Mouse (Mus musculus) heart, adult 18-20 months (tissue): ENCODE measurements around the gene Kmt2b. TPM values are rescaled to one million over a fixed set of nuclear protein-coding genes. Genes with fewer than 3 reads are reported as not detected.

ENCODE experiments used
- DNase-seq, 2 experiments: peaks; one replicate each; pipeline ENCODE4 v3.0.0; 2021 to 2022; ENCODE audit warnings: mixed read lengths in 1 of 2
- total RNA-seq, 2 experiments: library from RNA; stranded (reverse); gene quantifications; 2 replicates each; pipeline ENCODE4 v1.2.3; 2021

The Kmt2b gene
- total RNA-seq, 2 experiments from 2014 or later = 13.6 to 18.3 TPM

GRCm38 (mm10) chr7:30600651-30601050 is 12.1 kb upstream of the Kmt2b start:
- no peak for DNase-seq

DNA sequence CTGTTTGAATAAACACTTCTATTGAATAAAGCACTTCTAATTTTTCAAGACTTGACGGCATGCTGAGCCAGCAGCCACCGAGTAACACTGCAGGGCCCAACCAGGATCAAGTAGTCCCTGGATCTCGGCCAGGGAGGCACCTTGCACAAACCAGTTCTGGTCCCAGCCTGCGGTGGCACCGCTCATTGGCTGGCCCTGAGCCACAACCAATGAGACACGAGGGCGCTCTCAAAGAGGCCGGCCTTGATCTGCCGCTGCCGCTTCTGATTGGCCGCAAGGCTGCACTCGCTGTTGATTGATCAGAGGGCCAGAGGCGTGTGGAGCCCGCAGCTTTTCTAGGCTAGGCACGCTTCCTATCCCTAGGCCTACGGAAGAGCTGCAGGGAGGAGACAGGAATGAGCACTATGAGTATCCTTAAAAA is 11.4 kb upstream of the Kmt2b start:
- peak; percentile 82 to 89 for DNase-seq

GRCm38 (mm10) chr7:30598786-30599185 is 10.3 kb upstream of the Kmt2b start, which contains the start of gene Zbtb32:
Gene Zbtb32 (minus strand): TSS chr7:30598909.
- DNase-seq = no peak

DNA sequence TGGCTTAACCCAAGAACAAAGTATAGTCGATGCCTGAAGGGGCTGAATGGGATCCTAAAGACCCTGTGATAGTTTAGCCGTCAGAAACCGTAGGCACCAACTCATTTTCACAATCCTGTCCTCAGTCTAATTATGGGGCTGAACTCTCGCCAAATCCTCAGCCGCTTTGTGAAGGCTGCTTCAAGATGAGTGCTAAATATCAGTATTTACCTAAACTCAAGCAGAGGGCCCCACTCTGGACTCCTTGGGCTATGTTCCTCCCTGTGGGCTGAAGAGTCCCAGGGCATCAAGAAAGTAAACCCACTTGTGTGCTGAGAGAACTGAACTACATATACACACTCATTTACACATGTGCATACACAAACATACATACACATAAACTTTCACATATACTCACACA is 8.3 kb upstream of the Kmt2b start:
- DNase-seq = no peak

DNA sequence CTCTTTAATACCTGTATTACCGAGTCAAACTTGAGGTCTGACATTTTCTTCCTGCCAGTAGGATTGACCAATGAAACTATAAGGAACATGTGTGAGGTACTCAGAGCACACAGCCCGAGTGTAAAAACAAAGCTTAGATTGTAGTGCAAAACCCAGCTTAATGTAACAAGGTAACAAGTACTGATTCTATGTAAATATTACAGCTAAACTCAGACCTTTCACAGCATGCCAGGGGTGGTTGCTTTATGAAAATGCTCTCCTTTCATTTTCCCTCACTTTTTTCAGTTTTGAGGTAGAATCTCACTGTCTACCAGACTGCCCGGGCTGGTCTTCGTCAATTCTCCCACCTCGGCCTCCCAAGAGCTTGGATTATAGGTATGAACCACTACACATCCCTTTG is 7.6 kb upstream of the Kmt2b start:
- no peak for DNase-seq

- DNase-seq = no peak
These were observed 6.0 kb upstream of the Kmt2b start for GRCm38 (mm10) chr7:30594510-30595024.

GRCm38 (mm10) chr7:30593579-30594509 is 5.3 kb upstream of the Kmt2b start:
- no peak for DNase-seq

DNA sequence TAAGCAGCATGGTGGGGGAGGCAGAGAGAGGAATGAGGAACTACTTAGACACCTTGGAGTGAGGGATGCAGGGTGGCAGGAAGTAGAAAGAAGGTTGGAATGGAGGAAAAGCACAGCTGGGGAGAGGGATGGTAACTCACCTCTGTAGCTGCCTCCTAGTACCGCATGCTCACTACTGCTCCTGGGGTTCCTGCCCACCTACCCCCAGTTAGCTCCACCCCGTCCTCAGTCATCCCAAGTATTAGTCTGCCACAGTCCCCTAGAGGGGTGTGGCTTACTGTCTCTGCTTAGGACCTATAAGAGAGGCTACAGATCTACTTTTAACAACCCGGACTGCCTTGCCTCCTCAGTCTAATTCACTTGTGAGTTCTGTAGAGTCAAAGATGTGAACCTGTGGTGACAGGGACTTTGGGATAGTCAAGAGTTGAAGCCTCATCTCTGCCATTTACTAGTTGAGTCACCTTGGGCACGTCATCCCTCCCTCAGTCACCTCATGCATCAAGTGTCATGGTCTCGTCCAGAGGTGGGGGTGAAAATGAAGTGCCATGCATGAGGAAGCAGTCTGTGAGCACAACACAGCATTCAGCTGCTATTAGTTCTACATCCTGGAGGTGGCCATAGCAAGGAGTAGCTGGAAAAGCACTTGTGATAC is 4.4 kb upstream of the Kmt2b start:
- DNase-seq = no peak

GRCm38 (mm10) chr7:30591605-30591951 is 3.1 kb upstream of the Kmt2b start:
- no peak for DNase-seq

DNA sequence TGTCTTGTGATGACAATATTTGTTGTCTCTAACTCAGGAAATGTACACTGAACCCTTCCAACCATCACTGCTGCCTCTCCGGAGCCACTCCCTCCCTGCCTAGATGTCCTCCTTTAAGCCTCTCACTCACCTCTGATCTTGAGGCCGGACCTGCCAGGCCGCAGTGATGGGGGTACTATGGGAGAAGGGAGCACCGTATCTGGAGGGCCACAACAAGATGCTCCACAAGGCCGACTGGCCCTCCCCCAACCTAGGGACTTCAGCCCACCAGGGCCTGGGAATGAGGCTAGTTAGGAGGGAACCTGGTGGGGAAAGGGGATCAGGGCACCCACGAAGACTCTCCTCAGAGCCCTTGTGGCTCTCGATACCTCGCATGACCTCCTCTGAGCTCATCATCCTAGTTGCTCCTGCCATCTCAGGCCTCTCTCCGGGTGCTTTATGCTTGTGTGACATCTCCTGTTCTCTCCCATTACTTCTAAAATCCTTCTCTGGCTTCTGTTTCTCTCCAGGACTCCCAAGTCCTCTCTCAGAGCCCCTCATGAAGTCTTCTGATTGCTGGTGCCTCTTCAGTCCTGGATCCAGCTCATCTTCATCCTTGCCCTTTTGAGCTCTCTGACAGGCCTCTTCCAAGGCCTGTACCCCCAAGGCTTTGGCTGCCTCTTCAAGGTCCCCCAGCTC is 2.5 kb upstream of the Kmt2b start:
- no peak for DNase-seq

- DNase-seq = peak; percentile 85 to 94
These were observed 1.1 kb upstream of the Kmt2b start for GRCm38 (mm10) chr7:30589435-30590301.

DNA sequence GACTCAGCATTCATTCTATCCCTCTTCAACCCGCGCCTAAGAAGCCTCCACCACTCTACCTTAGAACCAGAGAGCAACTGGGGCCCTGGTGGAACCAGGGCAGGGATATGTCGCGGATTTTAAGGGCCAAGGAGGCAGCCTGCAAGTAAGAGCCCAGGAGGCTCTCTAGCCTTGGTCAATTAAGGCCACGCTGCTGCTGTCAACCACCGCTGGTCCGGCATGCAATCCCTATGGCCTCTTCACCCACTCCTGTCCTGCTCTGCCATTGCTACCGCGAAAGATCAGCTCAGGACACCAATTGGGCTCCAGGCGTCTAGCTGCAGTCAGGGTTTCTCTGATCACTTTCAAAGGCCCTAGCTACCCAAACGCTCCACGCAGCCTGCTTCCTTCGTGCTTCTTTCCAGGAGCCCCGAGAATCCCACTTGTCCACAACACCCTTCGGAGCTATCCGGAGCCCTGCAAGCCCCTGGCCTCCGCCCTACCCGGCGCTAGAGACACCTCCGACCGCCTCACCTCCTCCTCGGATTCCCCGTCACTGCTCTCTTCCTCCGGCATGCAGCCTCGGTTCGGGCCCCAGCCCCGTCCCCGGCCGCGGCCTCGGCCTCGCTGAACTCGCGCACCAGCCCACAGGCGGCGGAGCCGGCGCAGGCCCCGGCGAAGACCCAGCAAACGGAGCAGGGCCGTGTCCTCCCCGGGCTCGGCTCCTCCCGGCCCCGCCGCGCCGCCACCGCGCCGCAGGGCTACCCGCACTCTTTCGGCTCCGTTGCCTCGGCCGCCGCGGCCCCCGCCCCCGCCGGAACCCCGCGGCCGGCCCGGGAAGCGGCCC is 471 bp downstream of the Kmt2b start:
- DNase-seq = peak in 1 of 2 experiments; percentile 66

DNA sequence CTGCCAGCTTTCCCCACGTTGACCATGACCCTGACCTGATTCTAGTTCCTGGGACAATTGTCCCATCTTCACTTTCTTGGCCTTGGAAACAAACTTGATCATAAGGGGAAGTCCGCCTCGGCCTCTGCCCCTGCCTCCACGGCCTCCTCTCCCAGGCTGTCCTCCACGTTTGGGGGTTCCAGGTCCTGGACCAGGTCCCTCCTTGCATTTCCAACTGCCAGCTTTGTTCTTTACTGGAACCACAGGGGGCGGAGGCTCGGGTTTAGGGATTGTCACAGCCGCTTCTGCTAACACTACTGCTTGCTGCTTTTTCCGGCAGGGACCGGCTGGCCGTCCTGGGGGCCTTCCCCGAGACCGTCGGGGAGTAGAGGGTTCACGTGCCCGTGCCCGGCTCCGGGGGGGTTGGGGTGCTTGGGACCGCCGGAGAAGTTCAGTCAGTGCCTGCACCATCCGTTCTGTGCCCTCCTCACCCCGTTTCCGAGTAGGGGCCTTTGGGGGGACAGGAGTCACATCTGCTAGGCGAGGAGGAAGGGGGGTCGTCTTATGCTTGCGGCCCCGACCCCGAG is 2.0 kb downstream of the Kmt2b start:
- DNase-seq = no peak

- no peak for DNase-seq
These were observed 3.4 kb downstream of the Kmt2b start for GRCm38 (mm10) chr7:30585170-30585569.

GRCm38 (mm10) chr7:30584339-30584738 is 4.2 kb downstream of the Kmt2b start:
- no peak for DNase-seq

- no peak for DNase-seq
These were observed 7.0 kb downstream of the Kmt2b start for GRCm38 (mm10) chr7:30581547-30581946.

- DNase-seq = no peak
These were observed 8.6 kb downstream of the Kmt2b start for GRCm38 (mm10) chr7:30579950-30580349.

- peak; percentile 69 to 75 for DNase-seq
These were observed 15.6 kb downstream of the Kmt2b start for GRCm38 (mm10) chr7:30572969-30573368.

DNA sequence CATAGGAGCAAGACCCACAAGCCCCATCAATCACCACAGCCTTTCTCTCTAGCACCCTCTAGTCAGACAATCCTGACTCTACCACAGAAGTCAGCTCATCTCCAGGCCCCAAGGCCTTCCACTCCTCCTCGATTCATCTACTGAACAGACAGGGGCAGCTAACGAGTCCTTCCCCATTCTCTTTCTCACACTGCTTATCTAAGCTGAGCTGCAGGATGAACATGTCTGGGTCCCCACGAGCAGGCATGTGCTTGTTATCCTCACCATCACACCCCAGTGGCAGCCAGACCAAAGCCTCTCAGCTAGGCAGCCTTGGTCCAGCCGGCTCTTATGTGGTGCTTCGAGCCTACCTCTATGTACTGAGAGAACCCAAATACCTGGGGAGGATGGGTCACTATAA is 16.1 kb downstream of the Kmt2b start:
- DNase-seq = no peak

GRCm38 (mm10) chr7:30567555-30567954 is 21.0 kb downstream of the Kmt2b start:
- DNase-seq = no peak
